Mouse (Mus musculus) forebrain, embryonic 12.5 days (tissue): ENCODE measurements around the gene Entpd7. TPM values are rescaled to one million over a fixed set of nuclear protein-coding genes. Genes with fewer than 3 reads are reported as not detected.

Experiments
- ATAC-seq: fragments of 200-750 bp; cut with Nextera tagmentation; 2 replicates; pipeline ENCODE4 v1.8.0; 2017; ENCODE audit warnings: moderate TSS enrichment; ENCODE audit not compliant: low FRiP score
- H3K27ac ChIP-seq: fragments of 300-500 bp; sonication (generic); 2 replicates; pipeline ENCODE4 v1.5.1; 2016; ENCODE audit warnings: mild to moderate bottlenecking
- H3K27me3 ChIP-seq: fragments of 300-500 bp; sonication (generic); 2 replicates; pipeline ENCODE4 v1.6.1; 2016; ENCODE audit warnings: mild to moderate bottlenecking
- H3K36me3 ChIP-seq: fragments of 300-500 bp; sonication (generic); replicated peaks from 2 replicates; pipeline ENCODE4 v1.6.1; 2016; ENCODE audit warnings: mild to moderate bottlenecking
- H3K4me1 ChIP-seq: fragments of 300-500 bp; sonication (generic); 2 replicates; pipeline ENCODE4 v1.6.1; 2016
- H3K4me2 ChIP-seq: fragments of 300-500 bp; sonication (generic); 2 replicates; pipeline ENCODE4 v1.6.1; 2016; ENCODE audit warnings: mild to moderate bottlenecking, moderate library complexity
- H3K4me3 ChIP-seq: fragments of 300-500 bp; sonication (generic); replicated peaks from 2 replicates; pipeline ENCODE4 v1.5.1; 2016; ENCODE audit warnings: mild to moderate bottlenecking
- H3K9ac ChIP-seq: fragments of 300-500 bp; sonication (generic); 2 replicates; pipeline ENCODE4 v1.6.1; 2016; ENCODE audit warnings: mild to moderate bottlenecking
- H3K9me3 ChIP-seq: fragments of 300-500 bp; sonication (generic); 2 replicates; pipeline ENCODE4 v1.6.1; 2016
- WGBS: fragments of 180-500 bp; shearing (Covaris S2); methylation state at CpG from one replicate; pipeline ENCODE4 v1.1.7; 2016; 5-methylcytosine and 5-hydroxymethylcytosine counted together
- polyA plus RNA-seq: library from polyadenylated mRNA; unstranded; fragments of >200 nt; fragmentation: Nextera tagmentation; extraction: Ambion mirVana; gene quantifications from 2 replicates; pipeline ENCODE4 v1.2.1, GENCODE M21; 2016

Entpd7 gene
- polyA plus RNA-seq, 1 experiment from 2014 or later, result 10.2 TPM

DNA sequence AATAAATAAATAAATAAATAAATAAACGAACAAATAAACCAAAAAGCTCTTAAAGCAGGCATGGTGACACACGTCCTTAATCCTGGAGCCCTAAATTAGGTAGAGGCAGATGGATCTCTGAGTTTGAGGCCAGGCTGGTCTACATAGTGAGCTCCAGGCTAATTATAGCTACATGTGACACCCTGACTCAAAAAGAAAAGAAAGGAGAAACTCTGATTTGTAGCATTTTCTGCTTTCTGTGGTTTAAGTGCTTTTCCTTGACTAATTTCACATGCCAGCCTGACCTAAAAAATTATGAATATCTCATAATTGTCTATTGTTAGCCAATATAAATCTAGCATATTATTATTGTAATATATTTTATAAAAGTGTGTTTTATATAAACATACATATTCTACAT lies 72.9 kb downstream of the Entpd7 start:
- H3K4me1 ChIP-seq, result no peaks in the 10 kb centered on the region
- ATAC-seq, result no peak
- no peak overlapping the region for H3K27ac ChIP-seq
- 79% methylated on average over 2 of the region's 2 CpGs for WGBS
- no peak overlapping the region for H3K4me2 ChIP-seq
- no peaks in the 10 kb centered on the region for H3K27me3 ChIP-seq
- no peak overlapping the region for H3K4me3 ChIP-seq
- H3K9me3 ChIP-seq, result no peaks in the 10 kb centered on the region
- no peak overlapping the region for H3K9ac ChIP-seq
- H3K36me3 ChIP-seq, result no peaks in the 10 kb centered on the region

- no peak for ATAC-seq
- no peaks in the 10 kb centered on the region for H3K9me3 ChIP-seq
- 90% methylated on average over 5 of the region's 5 CpGs for WGBS
- H3K27me3 ChIP-seq, result no peaks in the 10 kb centered on the region
- no peak overlapping the region for H3K9ac ChIP-seq
- no peak overlapping the region for H3K4me3 ChIP-seq
- H3K27ac ChIP-seq, result no peak overlapping the region
- H3K4me1 ChIP-seq, result no peaks in the 10 kb centered on the region
- H3K36me3 ChIP-seq, result no peaks in the 10 kb centered on the region
- no peak overlapping the region for H3K4me2 ChIP-seq
These were observed 77.0 kb downstream of the Entpd7 start for GRCm38 (mm10) chr19:43766451-43766850.

GRCm38 (mm10) chr19:43767549-43768322 lies 78.3 kb downstream of the Entpd7 start:
- no peak overlapping the region for H3K4me3 ChIP-seq
- no peaks in the 10 kb centered on the region for H3K4me1 ChIP-seq
- H3K9me3 ChIP-seq, result no peaks in the 10 kb centered on the region
- no peak for ATAC-seq
- H3K4me2 ChIP-seq, result no peak overlapping the region
- no peaks in the 10 kb centered on the region for H3K27me3 ChIP-seq
- no peaks in the 10 kb centered on the region for H3K36me3 ChIP-seq
- H3K9ac ChIP-seq, result no peak overlapping the region
- WGBS, result 86% methylated on average over 9 of the region's 9 CpGs
- H3K27ac ChIP-seq, result no peak overlapping the region

DNA sequence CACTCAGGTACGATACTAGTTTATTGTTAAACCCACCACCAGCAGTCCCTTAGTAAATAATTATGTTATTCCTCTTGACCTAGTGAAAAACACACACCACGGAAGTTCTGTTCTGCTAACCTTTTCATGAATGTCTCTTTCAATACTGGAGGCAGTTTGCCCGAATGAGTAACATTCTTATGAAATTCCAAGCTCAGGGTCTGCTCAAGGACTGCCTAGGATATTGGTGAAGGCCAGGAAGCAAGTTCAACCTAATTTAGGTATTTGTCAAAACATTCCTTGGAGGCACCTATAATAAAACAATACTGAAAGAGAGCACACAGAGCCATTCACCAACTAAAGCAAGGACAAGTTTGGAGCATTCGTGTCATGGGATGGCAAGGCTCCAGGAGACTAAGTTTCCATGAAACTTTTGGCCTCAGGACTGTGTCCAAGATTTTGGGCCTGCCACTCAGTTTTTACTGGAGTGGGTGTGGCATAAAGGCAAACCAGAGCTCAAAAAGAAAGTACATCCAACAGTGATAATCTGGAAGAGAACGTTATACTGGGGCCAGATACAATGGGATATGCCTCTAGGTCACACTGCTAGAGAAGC lies 80.0 kb downstream of the Entpd7 start:
- Histone ChIP-seq H3K27me3 (no peaks in the 10 kb centered on the region), H3K4me1 (no peaks in the 10 kb centered on the region), H3K9me3 (no peaks in the 10 kb centered on the region), H3K36me3 (no peaks in the 10 kb centered on the region), H3K4me3 (no peak overlapping the region), H3K9ac (no peak overlapping the region), H3K27ac (no peak overlapping the region), H3K4me2 (no peak overlapping the region)
- 81% methylated on average over 5 of the region's 5 CpGs for WGBS
- ATAC-seq, result no peak

GRCm38 (mm10) chr19:43770584-43770983 lies 81.1 kb downstream of the Entpd7 start:
- no peaks in the 10 kb centered on the region for H3K27me3 ChIP-seq
- ATAC-seq, result no peak
- no peak overlapping the region for H3K4me2 ChIP-seq
- H3K9me3 ChIP-seq, result no peaks in the 10 kb centered on the region
- no peaks in the 10 kb centered on the region for H3K36me3 ChIP-seq
- 90% methylated on average over 4 of the region's 4 CpGs for WGBS
- H3K4me1 ChIP-seq, result no peaks in the 10 kb centered on the region
- H3K27ac ChIP-seq, result no peak overlapping the region
- H3K9ac ChIP-seq, result no peak overlapping the region
- H3K4me3 ChIP-seq, result no peak overlapping the region

DNA sequence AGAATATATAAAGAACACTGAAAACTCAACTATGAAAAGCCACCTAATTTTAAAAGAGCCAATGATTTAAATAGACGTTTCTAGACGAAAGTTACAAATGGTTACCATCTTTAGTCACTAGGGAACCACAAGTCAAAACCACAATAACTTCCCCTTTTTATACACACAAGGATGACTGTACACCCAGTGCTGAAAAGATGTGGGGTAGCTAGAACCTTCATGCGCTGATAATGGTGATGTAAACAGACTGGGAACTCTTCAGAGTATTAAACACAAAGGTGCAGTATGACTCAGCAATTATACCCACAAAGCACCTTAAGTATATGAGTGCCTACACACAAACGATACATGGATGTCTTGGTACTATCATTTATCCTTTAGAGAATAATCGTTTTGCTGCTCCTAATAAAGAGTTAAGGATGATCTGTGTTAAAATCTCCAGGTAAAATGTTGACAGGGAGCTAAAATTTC lies 82.1 kb downstream of the Entpd7 start:
- Histone ChIP-seq H3K4me2 (no peak overlapping the region), H3K36me3 (no peaks in the 10 kb centered on the region), H3K4me3 (no peak overlapping the region), H3K4me1 (no peaks in the 10 kb centered on the region), H3K9me3 (no peaks in the 10 kb centered on the region), H3K27me3 (no peaks in the 10 kb centered on the region), H3K27ac (no peak overlapping the region), H3K9ac (no peak overlapping the region)
- 86% methylated on average over 5 of the region's 5 CpGs for WGBS
- no peak for ATAC-seq

DNA sequence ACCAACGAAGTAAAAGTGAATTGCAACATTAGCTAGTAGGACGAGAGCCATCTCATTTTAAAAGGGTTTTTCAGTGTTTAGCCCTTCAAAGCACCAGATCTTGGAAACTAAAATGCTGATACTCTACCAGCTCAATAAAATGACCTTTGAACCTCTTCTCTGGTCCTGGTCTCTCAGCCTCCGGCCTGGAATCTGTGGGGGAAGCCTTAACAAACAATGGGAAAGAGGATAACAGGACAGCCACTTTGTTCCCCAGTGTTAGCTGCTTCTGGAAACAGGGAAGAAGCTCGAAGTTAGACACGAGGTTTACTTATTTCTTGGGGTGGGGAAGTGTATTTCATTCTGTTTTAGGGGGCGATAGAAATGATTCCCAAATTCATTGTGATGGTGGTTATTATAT lies 82.8 kb downstream of the Entpd7 start:
- Histone ChIP-seq H3K4me1 (no peaks in the 10 kb centered on the region), H3K36me3 (no peaks in the 10 kb centered on the region), H3K4me3 (no peak overlapping the region), H3K9ac (no peak overlapping the region), H3K9me3 (no peaks in the 10 kb centered on the region), H3K27me3 (no peaks in the 10 kb centered on the region), H3K27ac (no peak overlapping the region), H3K4me2 (no peak overlapping the region)
- no peak for ATAC-seq
- 55% methylated on average over 6 of the region's 6 CpGs for WGBS

- no peaks in the 10 kb centered on the region for H3K27me3 ChIP-seq
- H3K4me1 ChIP-seq, result no peaks in the 10 kb centered on the region
- no peak overlapping the region for H3K9ac ChIP-seq
- H3K4me3 ChIP-seq, result no peak overlapping the region
- no peaks in the 10 kb centered on the region for H3K9me3 ChIP-seq
- H3K27ac ChIP-seq, result no peak overlapping the region
- 83% methylated on average over 10 of the region's 10 CpGs for WGBS
- H3K4me2 ChIP-seq, result no peak overlapping the region
- no peak for ATAC-seq
- no peaks in the 10 kb centered on the region for H3K36me3 ChIP-seq
These were observed 86.0 kb downstream of the Entpd7 start for GRCm38 (mm10) chr19:43775433-43775832.

DNA sequence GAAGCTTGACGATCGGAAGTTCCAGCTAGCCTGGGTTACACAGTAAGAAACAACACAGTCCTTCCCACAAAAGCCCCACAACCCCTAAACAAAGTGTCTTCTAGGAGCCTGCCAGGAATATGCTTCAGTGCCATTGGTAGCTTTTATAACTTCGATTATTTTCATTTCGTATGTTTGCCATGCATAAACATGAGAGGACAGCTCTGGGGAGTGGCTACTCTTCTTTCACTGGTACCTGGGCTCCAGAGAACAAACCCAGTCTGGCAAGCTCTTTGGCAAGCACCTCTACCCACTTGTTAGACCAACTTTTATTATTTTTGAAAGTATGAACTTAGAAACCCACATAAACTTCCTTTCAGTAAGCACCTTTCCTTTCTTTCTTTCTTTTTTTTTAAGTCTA lies 87.1 kb downstream of the Entpd7 start:
- WGBS, result 87% methylated on average over 4 of the region's 4 CpGs
- no peak for ATAC-seq
- no peaks in the 10 kb centered on the region for H3K4me1 ChIP-seq
- no peak overlapping the region for H3K27ac ChIP-seq
- H3K36me3 ChIP-seq, result no peaks in the 10 kb centered on the region
- H3K27me3 ChIP-seq, result no peaks in the 10 kb centered on the region
- no peak overlapping the region for H3K4me3 ChIP-seq
- H3K9ac ChIP-seq, result no peak overlapping the region
- H3K4me2 ChIP-seq, result no peak overlapping the region
- no peaks in the 10 kb centered on the region for H3K9me3 ChIP-seq

DNA sequence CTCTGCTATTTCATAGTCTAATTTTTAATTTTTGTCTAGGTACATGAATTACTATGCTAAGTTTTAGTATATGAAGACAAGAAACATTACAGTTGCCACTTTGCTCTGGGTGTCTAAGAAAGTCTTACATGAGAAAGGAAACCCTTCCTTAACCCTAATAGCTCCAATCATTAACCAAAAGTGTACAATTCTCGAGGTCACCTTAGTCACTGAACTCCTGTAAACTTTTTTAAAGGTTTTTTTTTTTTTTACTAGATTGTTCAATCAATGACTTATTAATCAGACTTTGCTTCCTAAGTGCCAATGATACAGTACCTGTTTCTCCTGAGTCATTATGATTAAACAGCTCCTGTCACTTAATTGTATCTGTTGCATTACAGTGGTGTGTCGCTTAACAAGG lies 87.8 kb downstream of the Entpd7 start:
- no peaks in the 10 kb centered on the region for H3K4me1 ChIP-seq
- no peaks in the 10 kb centered on the region for H3K27me3 ChIP-seq
- no peak overlapping the region for H3K27ac ChIP-seq
- H3K36me3 ChIP-seq, result no peaks in the 10 kb centered on the region
- H3K4me3 ChIP-seq, result no peak overlapping the region
- WGBS, result 75% methylated on average over 2 of the region's 2 CpGs
- no peak for ATAC-seq
- no peak overlapping the region for H3K4me2 ChIP-seq
- no peaks in the 10 kb centered on the region for H3K9me3 ChIP-seq
- H3K9ac ChIP-seq, result no peak overlapping the region

- Histone ChIP-seq H3K4me3 (no peak overlapping the region), H3K36me3 (no peaks in the 10 kb centered on the region), H3K27ac (no peak overlapping the region), H3K9me3 (no peaks in the 10 kb centered on the region), H3K9ac (no peak overlapping the region), H3K27me3 (no peaks in the 10 kb centered on the region), H3K4me1 (no peaks in the 10 kb centered on the region), H3K4me2 (no peak overlapping the region)
- no peak for ATAC-seq
- 89% methylated on average over 5 of the region's 5 CpGs for WGBS
These were observed 90.9 kb downstream of the Entpd7 start for GRCm38 (mm10) chr19:43780391-43780790.

GRCm38 (mm10) chr19:43781980-43782379 lies 92.5 kb downstream of the Entpd7 start, which contains the start of gene Abcc2:
Gene Abcc2 (plus strand): TSS chr19:43782192.
- ATAC-seq, result no peak
- Histone ChIP-seq H3K27ac (no peak within 1 kb of the TSS), H3K9ac (no peak within 1 kb of the TSS), H3K36me3 (no peaks in the 10 kb centered on the region), H3K4me1 (no peaks in the 10 kb centered on the region), H3K9me3 (no peaks in the 10 kb centered on the region), H3K27me3 (no peaks in the 10 kb centered on the region), H3K4me3 (no peak within 1 kb of the TSS), H3K4me2 (no peak within 1 kb of the TSS)
- 86% methylated on average over 3 of the region's 3 CpGs for WGBS
